Mouse (Mus musculus): ENCODE data around the gene Gper1.

DNA sequence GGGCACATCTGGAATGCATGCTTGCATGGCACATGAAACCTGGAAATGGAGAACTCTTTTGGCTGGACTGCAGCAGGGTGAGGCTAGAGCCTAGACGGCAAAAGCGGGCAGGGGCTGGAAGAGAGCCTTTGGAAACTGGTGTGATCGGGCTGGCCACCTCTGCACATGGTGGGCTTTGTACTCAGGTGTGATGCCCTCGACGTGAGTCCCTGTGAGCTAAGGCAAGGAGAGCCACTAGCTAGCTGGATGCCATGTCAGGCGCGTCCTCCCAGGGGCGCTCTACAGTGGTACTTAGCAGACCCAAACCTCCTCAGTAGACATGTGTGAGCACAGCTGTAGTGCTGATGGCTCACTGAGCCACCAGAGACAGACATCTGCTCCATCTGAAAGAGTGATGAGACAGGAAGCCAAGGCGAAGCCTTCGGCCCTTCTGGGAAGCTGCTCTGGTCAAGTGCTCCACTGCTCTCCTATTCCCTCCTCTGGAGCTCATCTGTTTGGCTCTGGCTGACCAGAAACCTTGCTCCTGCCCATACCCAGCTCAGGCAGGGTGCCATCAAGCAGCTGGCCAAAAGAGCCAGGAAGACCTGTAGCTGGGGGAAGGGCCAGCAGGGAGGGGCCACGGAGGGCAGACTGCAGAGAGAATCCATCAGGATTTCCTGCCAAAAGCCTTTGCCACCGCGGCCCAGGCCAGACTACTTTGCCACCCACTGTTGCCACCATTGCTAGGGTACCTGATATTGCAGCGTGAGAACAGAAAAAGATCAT is 15.6 kb upstream of the Gper1 start:
- TF ChIP-seq CTCF (IDR thresholded peaks at IDR 0.05; ENCODE audit: control insufficient read depth, insufficient read depth, low read length) (no peak; the same call in 1 of the 2 replicates), POLR2A (IDR thresholded peaks at IDR 0.05; ENCODE audit: borderline replicate concordance, control insufficient read depth, low read depth, low read length) (no peak)
